Mouse (Mus musculus) cortical plate, adult 2 months (tissue): ENCODE measurements around the gene Tmcc2.

Experiments
- CTCF ChIP-seq: fragments of 200-500 bp; IDR thresholded peaks from 2 replicates; pipeline ENCODE4 v1.5.1; 2011; ENCODE audit warnings: mild to moderate bottlenecking, control low read depth, low read length; ENCODE audit not compliant: insufficient read depth; ENCODE audit errors: extremely low read depth
- POLR2A ChIP-seq: fragments of 200-500 bp; IDR thresholded peaks from 2 replicates; pipeline ENCODE4 v1.6.1; 2011; ENCODE audit warnings: mild to moderate bottlenecking, low read length, control low read depth; ENCODE audit not compliant: insufficient read depth; ENCODE audit errors: extremely low read depth

DNA sequence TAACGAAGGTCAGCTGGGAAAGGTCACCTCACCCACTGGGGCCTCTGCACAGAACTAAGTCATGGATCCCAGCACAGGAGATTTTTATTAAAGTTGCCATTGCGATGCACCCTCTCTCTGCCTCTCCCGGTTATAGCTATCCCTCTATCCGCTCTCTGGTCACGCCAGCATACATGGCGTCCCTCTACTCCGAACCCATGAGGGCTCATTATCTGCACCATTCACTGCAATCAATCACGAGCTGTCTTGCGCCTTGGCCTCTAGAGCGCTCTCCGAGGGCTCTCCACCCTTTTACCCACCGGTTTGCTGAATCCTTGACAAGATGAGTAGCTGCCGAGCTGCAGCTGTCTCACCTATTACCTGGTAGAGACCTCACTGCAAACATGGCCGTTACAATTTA is 5.8 kb downstream of the Tmcc2 start:
- TF ChIP-seq CTCF (no peak), POLR2A (no peak)
